Mouse (Mus musculus) natural killer cell, adult 2 months (primary cell): ENCODE data around the gene Tph1.

Source experiments
- DNase-seq, 2 experiments: peaks; one replicate each; pipeline ENCODE4 v3.0.0; 2022; ENCODE audit warnings: low spot score in 2 of 2

Gene Tph1

GRCm38 (mm10) chr7:46601097-46601496 is 71.2 kb downstream of the Tph1 start:
- DNase-seq = peak; percentile 20 to 36

- DNase-seq = no peak
Measured at GRCm38 (mm10) chr7:46597006-46597405, 75.3 kb downstream of the Tph1 start.
